Mouse (Mus musculus) thymus, postnatal 36 days (tissue): ENCODE measurements around the gene Prmt1.

Experiments used
- DNase-seq, 2 experiments: peaks; one replicate each; pipeline ENCODE4 v3.0.0; 2022; ENCODE audit warnings: mixed read lengths in 2 of 2

Prmt1 gene

GRCm38 (mm10) chr7:44974383-44975116 lies 11.8 kb downstream of the Prmt1 start, which contains the start of gene Cpt1c:
Gene Cpt1c, minus strand, starts transcription at chr7:44974851.
- no peak for DNase-seq

GRCm38 (mm10) chr7:44973415-44974130 lies 12.8 kb downstream of the Prmt1 start:
- no peak for DNase-seq

- no peak for DNase-seq
Measured at GRCm38 (mm10) chr7:44971142-44971541, 15.2 kb downstream of the Prmt1 start.

- peak; percentile 68 to 81 for DNase-seq
Measured at GRCm38 (mm10) chr7:44970231-44970691, 16.1 kb downstream of the Prmt1 start.

- no peak for DNase-seq
Measured at GRCm38 (mm10) chr7:44966638-44967037, 19.7 kb downstream of the Prmt1 start.

- peak in 1 of 2 experiments; percentile 41 for DNase-seq
Measured at GRCm38 (mm10) chr7:44965975-44966374, 20.4 kb downstream of the Prmt1 start.

- no peak for DNase-seq
Measured at GRCm38 (mm10) chr7:44964990-44965389, 21.4 kb downstream of the Prmt1 start.

GRCm38 (mm10) chr7:44962831-44963230 lies 23.5 kb downstream of the Prmt1 start:
- DNase-seq, result no peak

- no peak for DNase-seq
Measured at GRCm38 (mm10) chr7:44962337-44962736, 24.0 kb downstream of the Prmt1 start.

GRCm38 (mm10) chr7:44960512-44960910 lies 25.9 kb downstream of the Prmt1 start:
- no peak for DNase-seq

GRCm38 (mm10) chr7:44959874-44960511 lies 26.4 kb downstream of the Prmt1 start:
- DNase-seq, result no peak

GRCm38 (mm10) chr7:44959281-44959680 lies 27.1 kb downstream of the Prmt1 start:
- DNase-seq, result no peak

GRCm38 (mm10) chr7:44958208-44958607 lies 28.2 kb downstream of the Prmt1 start:
- DNase-seq, result peak in 1 of 2 experiments; percentile 22

GRCm38 (mm10) chr7:44957183-44957835 lies 29.1 kb downstream of the Prmt1 start:
- DNase-seq, result no peak

GRCm38 (mm10) chr7:44956266-44956665 lies 30.1 kb downstream of the Prmt1 start:
- DNase-seq, result no peak

- no peak for DNase-seq
Measured at GRCm38 (mm10) chr7:44955628-44956027, 30.7 kb downstream of the Prmt1 start.

- DNase-seq, result no peak
Measured at GRCm38 (mm10) chr7:44954091-44954885, 32.1 kb downstream of the Prmt1 start.

- no peak for DNase-seq
Measured at GRCm38 (mm10) chr7:44953561-44953960, 32.8 kb downstream of the Prmt1 start.

GRCm38 (mm10) chr7:44952611-44953306 lies 33.6 kb downstream of the Prmt1 start:
- peak; percentile 37 to 56 for DNase-seq

- no peak for DNase-seq
Measured at GRCm38 (mm10) chr7:44951960-44952359, 34.4 kb downstream of the Prmt1 start.

GRCm38 (mm10) chr7:44949922-44950321 lies 36.4 kb downstream of the Prmt1 start:
- DNase-seq, result no peak
